Mouse (Mus musculus): ENCODE data around the gene Slc22a15.

Slc22a15 gene

DNA sequence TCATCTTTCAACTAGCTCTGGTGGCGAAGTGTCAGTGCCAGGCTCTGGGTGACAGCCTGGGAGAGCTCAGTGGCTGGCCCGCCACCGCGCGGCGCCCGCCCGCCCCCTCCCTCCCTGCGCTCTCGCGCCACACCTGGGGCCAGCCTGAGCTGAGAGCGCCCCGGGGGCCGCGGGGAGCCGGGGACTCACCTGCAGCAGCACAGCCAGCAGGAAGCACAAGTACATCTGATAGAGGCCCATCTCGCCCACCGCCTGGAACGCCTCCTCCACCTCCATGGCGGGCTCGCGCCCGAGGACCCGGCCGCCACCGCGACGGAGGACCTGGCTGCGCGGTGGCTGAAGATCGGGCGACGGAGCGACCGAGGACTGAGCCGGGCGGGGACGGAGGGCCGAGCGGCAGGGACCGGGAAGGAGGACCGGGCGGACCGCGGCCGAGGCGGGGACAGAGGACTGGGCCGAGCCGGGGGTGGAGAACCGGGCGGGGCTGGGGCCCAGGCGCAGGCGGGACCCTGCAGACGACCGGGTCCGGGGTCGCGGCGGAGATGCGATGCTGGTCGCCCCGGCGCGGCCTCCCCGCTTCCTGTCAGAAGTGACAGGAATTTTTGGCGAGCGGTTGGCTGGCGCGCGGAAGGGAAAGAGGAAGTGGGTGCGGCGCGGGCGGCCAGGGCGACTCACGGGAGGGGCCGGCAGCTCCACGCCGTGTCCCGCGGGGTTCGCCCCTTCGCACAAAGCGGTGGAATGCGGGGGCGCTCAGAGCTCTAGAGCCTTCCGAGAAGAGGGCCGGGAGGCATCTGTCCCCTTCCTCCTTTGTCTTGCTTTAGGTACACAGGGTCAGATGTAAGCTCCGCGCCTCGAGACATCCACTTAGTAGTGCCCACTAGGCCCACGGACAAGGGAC lies at the start of gene Slc22a15:
Gene Slc22a15 (minus strand): TSS at position 611 of the 898 bp plus-strand sequence.
- peak; percentile 87 to 88 for DNase-seq

DNA sequence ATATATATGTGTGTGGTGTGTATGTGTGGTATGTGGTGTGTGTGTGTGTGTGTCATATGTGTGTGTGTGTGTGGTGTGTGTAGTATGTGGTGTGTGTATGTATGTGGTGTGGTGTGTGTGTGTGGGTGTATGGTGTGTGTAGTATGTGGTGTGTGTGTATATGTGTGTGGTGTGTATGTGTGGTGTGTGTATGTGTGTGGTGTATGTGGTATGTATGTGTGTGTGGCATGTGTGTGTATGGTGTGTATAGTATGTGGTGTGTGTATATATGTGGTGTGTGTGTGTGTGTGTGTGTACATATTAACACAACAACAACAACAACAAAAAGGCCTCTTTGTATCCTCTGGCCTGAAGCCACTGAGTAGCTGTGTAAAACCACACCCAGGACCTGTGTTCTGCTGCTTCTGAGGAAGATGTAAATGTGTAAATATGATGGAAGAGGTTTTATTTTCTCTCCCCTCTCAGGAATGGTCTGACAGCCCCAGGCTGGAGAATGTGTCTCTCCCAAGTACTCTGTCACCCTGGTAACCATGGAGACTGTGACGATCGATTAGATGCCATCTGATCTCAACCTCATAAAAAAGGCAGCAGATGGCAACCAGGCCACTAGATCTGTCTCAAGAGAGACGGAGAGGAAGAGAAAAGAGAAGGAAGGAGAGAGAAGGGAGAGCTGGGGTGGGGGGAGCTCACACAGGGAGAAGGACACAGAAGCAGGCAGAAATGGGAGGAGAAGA lies 42.7 kb upstream of the Slc22a15 start:
- DNase-seq, result no peak

DNA sequence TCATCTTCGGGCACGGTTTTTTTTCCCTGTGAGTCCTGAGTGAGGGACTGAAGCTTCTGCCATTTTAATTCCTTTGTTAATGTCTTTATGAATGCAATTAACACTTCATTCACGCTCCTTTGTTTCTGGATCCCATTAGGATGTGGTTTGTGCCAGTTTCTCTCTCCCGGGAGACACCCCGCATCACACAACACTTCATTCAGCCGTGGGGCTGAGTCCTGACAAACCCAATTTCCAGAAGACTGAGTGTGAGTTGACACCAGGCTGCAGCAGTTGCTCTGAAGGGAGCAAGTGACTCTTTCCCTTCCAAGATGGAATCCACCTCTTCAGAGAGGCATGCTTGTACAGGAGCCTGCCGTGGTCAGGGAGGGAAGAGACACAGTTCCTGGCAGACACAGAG lies 40.1 kb upstream of the Slc22a15 start:
- DNase-seq, result no peak

DNA sequence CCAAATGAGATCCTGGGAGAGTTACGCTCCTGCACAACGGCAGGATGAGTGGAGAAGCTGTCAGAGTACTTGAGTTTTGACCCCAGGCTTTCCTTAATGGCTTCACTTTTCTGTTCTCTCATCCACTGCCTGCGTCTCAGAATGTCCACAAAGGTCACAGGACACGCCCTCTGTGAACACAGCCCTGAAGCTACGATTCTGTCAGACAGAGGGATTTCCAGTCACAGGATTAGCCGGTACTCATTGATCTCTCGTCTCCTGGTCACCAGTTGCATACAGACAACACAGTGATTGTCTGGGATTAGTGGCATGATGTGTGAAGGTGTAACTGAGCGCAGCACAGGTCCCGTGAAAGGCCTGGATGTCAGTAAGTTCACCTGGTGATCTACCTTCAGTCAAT lies 39.2 kb upstream of the Slc22a15 start:
- DNase-seq, result no peak

DNA sequence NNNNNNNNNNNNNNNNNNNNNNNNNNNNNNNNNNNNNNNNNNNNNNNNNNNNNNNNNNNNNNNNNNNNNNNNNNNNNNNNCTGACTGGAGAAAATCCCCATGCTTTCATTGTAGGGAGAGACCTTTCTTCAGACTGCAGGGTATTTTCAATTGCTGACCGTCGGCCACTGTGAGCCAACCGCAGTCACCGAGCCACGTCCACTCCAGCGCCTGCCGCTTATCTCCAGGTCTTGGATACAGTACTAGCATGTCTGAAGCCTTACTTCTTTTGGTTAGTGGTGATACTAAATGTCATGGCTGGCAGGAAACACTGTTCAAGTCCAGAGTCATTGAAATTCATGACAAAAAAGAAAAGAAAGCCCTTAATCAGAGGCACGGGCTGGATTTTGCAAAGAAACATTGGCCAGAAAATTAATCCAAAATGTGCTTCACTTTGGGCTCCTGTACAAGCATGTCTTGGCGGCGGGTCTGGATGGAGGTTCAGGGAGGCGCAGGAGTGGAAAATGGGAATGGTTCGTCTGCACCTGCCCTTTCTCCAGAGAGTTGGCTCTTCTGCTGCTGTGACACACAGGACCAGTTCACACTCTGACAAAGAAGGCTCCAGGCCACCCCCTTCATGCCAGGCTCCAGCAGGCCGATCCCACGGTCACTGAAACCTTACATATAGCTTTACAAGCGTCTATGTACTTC lies 37.0 kb upstream of the Slc22a15 start:
- no peak for DNase-seq

DNA sequence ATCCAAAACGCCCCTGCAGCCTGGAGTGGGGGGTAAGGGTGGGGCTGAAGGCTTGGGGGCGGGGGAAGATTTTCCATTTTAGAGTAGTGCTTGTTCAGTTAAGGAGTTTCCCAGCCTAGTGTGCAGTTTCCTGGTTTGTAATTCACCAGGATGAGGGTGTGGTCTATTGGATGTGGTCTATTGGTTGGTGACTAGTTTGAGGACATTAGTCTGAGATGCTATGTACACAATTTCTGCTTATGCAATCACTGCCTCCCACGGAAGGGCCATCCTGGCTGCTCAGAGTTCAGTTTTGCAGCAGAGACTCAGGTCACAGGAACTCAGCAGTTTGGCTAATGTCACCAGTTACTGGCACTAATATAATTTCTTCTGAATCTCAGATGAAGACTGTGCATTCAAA lies 33.8 kb upstream of the Slc22a15 start:
- DNase-seq, result no peak

DNA sequence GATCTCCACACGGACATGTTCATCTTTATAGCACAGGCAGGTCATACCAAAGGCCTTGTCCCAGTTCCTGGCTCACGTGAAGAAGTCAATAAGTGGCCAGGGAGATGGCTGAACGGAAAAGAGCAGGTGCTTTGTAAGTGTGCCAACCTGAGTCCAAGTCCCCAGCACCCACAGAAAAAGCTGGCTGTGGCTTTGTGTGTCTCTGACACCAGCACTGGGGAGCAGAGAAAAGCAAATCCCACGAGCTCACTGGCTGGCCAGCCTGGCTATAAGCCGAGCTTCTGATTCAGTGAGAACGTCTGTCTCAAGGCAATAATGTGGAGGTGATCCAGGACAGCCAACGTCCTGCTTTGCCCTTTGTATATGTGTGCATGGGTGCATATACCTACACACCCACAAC lies 29.3 kb upstream of the Slc22a15 start:
- peak; percentile 44 to 45 for DNase-seq

DNA sequence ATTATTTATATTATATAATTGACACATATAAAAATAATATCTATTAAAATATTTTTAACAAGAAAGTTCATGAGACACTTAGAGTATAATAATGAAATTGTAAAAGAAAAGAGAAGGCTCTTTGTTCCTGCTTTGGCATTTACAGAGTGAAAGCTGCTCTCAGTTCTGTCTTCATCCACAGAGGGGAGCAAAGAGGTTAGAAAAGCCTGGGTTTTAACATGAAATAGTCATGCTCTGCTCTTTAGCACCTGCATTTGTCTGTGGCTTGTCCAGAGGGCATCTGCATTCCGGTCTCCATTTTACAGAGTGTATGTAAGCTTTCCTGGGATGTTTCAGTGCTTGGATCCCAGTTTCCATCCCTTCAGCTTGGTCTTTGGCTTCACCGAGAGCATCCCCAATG lies 28.3 kb upstream of the Slc22a15 start:
- DNase-seq, result no peak

DNA sequence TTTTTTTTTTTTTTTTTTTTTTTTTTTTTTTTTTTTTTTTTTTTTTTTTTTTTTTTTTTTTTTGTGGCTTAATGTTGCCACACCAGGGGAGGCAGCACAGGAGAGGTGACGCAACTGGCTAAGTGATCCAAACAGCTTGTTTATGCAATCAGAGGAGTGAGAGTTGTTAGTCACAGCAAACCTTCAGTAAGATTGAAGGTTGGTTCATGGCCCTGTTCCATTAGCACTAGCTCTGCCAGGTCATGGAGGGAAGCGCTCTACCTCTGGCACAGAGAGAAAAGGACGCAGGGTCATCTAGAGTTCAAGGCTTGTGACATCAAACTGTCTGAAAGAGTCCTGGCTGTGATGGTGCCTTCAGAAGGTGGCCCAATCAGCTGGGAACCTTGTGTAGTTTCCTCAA lies 24.3 kb upstream of the Slc22a15 start:
- DNase-seq, result no peak

DNA sequence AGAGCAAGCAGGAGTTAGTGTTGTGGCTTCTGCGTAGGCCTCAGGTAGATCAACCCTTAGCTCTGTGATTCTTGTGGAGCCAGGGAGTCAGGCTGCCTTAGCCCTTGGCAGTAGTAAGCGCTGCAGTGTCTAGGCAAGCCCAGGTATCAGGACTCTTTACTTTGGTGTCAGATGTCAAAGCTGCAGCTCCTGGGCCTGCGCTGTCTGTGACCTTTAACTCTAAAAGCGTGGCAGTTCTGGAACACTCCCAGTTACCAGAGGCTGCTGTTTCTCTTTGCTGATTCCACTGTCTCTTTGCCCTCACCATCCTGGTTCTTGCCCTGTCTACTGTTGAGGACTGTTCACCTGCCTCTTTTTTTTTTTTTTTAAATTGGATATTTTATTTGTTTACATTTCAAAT lies 23.0 kb upstream of the Slc22a15 start:
- no peak for DNase-seq

DNA sequence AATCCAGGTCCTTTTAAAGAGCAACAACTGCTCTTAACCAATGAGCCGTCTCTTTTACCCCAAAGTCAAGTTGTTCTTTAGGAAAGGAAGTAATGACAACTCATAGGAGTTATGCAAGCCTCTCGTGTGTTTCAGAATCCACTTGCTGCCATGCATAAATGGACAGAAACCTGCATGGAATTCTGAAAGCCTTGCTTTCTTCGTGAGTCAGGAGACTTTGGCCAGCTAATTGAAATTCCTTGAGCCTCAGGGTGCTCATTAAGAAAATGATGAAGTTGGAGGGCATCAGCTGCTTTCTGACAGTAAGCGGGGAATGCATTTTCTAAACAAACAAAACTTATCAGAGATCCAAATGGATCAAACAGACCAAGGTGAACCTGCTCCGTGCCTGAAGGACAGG lies 21.0 kb upstream of the Slc22a15 start:
- no peak for DNase-seq

DNA sequence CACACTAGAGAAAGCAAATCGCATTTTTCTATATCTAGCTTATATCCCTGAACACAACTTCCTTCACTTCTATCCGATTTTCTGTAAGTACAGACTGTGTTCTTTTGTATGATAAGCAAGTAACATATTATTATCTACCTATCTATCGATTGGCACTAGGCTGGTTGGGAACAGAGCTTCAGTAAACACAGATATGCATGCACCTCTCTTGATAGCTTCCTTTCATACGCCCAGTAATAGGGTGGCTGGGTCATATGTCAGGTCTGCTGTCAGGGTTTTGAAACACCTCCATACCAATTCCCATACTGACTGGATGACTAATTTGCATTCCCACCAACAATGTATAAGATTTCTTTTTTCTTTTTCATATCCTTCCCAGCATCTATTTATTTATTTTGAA lies 16.2 kb upstream of the Slc22a15 start:
- DNase-seq, result no peak

DNA sequence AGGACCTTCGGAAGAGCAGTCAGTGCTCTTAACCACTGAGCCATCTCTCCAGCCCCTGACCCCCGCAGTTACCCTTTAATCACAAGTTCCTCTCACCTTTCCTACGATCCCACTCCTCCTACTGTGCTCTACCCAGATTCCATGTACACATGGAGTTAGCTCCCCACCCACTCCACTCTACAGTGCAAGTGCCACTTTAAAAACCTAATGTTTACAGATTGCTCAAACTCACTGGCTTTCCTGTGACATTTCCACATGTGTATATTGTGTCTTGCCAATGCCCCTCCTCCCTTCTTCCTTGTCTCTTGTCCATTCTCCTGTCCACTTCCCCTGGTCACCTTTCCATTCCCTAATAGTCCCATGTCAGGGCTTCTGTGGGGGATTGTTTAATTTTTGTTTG lies 15.6 kb upstream of the Slc22a15 start:
- no peak for DNase-seq

DNA sequence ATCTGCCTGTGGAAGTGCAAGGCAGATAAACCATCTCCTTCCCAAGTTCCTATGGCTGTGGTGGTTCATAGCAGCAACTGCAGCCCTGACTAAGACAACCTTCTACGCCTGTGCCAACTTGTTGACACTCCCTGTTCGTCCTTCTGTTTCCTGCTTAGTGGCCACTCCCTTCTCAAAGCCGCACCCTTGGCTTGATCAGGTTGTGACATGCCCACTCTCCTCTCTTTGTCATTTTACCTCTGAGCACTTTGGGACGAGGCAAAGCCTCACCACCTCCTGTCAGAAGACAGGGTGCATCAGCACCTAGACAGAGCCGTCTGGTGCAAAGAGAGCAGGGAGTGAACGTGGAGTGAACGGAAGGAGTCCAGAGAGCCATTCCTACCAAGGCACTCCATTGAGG lies 14.9 kb upstream of the Slc22a15 start:
- DNase-seq, result no peak

DNA sequence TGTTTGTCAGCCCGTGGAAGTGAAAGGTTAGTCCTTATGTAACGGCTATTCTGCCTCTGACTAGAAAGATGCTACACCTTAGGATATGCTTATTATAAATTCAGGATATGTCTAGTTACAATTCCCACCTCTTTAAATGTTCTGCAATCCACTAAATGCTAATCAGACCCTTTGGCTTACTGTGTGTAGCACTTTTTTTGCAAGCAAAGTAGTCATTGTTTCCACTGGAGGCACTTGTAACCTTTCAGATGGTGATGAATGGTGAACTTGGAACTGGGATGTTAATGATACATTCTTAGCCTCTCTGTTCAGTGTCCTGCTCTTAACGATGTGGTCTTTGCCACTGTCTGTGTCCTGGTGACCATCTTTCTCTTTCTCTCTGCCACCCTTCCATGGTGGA lies 12.1 kb upstream of the Slc22a15 start:
- no peak for DNase-seq

DNA sequence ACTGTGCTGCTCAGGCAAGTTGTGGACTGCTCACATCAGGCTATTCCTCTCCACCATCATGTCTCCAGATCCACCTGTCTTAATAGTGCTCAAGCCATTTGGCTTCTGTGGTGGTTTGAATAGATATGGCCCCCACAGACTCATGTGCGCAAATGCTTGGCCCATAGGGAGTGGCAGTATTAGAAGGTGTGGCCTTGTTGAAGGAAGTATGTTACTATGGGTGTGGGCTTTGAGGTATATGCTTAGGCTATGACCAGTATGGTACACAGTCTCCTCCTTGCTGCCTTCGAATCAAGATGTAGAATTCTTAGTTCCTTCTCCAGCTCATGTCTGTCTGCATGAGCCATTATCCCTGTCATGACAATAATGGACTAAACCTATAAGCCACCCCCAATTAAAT lies 9.6 kb upstream of the Slc22a15 start:
- DNase-seq, result no peak

DNA sequence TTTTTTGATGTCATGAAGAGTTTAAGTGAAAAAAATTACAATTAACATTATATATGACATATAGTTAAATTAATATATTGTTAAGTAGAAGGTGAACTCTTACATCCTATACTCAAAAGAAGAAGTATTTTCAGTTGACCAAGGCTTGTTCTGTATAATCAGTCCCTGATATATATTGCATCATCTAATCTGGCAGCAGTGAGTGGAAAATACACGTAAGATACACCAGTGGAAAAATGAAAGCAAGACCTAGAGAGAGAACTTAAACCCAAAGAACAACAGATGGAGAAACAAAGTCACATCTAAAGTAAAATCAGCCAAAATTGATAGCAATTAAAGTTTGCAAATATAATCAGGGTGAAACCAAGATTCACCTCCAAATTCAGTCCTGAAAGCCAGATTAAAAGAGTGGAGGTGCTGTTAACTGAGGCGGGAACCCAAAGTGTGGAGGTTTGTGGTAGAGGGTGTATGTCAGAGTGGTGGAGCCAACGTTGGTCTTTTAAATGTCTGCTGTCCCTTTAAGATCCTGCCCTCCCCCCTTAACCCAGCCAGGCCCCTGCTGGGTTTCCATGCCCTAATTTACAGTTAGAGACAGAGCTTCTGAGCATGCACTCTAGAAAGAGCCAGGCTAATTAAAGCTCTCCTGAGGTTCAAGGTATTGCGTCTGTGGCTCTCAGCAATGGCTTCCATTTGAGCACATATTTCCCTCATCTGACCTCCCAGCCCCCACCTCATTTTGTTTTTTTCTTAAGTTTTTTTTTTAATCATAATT lies 5.0 kb upstream of the Slc22a15 start:
- DNase-seq, result peak; percentile 63 to 73

DNA sequence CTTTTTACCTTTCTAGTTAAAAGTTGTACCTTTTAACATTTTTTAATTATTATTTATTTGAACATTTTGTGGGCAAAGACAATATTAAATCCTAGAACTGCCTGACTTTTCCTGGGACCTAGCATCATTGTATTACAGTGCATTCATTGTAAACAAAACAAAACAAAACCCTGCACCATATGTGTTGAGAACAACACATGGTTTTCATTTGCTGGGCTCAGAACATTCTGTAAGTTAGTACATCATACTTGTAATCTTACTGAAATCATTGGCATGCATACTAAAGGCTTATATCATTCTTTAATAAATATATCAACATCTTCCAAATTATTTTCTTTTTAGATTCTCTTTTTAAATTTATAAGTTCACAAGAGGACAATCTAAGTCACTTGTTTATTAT lies 2.4 kb upstream of the Slc22a15 start:
- no peak for DNase-seq

DNA sequence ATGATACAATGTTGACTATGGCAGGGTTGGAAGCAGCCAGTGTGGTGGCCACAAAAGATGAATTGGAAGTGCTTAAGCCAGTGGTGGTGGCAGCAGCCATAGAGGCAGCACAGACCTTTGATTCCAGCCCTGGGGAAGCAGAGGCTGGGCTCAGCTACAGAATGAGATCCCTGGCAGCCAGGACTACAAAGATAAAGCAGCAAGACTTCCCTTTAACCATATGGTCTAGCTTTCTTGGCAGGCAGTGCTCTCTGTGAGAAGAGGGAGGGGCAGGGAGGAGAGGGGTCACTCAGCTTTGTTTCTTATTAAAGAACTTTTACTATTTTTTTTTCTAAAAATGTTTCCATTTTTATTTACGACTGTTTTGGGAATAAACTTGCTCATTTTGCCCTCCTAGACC lies 1.4 kb upstream of the Slc22a15 start:
- peak; percentile 78 to 80 for DNase-seq

DNA sequence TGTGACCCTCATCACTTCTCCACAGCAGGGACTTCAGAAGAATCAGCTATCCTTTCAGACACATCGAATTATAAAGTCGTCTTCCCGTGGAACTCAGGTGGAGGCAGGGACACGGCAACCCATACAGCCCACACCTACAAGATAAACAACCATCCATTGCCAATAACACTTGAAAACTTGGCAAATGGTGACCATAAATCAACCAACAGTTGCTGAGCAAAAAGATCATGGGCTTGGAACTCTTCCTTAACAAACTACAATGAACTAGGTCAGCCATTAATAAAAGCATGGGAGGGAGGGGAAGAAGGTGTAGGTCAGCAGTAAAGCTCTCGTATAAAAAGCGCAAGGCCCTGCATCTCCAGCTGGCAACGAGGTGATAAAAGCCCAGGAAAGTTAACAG lies 1.9 kb downstream of the Slc22a15 start:
- no peak for DNase-seq

DNA sequence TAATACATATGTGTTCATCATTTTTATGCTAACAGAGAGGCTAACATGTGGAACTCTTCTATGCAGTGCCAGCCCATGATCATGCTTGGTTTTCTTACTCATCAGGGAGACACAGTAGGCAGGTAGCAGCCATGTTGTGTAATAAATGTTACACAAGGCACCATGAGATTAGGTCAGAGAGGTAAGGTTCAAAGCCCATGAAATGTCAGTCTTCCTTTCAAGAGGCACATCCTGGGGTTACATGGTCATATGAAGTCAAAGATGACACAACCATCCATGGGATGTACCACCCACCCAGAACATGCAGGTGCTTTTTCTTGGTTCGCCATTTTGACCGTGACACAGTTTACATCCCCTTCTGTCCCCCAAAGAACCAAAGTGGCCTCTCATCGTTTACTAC lies 5.7 kb downstream of the Slc22a15 start:
- DNase-seq, result no peak

DNA sequence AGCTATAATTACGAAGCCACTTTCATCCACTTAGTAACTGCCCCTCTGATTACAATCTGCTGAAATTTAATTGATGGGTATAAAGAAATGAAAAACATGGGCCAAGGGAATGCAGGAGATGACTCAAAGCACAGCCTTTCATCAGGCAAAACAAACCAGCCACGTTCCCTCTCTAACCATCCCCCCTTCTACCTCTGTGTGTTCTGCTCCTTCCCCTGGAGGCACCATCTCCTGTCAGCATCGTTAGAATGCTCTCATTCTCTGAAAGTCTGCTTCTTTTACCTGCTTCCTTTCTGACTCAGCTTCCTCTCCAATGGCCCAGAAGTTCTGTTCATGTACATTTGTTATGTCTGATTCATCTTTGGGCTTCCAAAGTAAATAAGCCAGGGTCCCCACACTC lies 6.6 kb downstream of the Slc22a15 start:
- DNase-seq, result no peak

DNA sequence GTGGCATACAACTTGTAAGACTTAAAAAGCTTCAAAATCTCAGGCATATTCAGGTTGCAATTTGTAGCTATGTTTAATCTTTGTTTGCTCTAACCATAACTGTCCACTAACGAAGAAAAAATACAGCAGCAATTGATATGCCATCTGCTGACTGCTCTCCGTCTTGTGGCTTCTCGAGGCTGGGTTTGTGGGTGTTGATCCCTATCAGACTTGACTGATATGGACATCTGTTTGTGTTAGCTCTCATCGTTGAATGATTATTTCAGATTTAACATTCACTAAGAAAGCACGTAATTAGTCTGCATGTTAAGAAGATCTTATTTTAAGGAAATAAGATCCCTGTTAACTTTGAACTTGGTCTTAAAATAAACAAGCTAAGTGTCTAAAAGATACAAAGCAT lies 7.7 kb downstream of the Slc22a15 start:
- no peak for DNase-seq

All from cerebellum, postnatal 25 days (tissue).